Mouse (Mus musculus): ENCODE measurements at regions not wholly inside any gene's neighbourhood (a gene's known extent, or its start where the extent isn't known, plus 50 kb on each side); places are given as distances from the start of the nearest gene placed in this dataset.
A peak's percentile ranks its signal among the peaks of the same experiment; 100 is the strongest.
"Not testable (repeated sequence)": the region's sequence is repeated elsewhere in the genome, so short reads cannot be mapped to it uniquely, and the experiment has no call there.

GRCm38 (mm10) chr13:113486368-113486955 is 131.9 kb downstream of the Snx18 start:
- no peak for DNase-seq
- intact Hi-C loops (cut with DNase I): no loop called here

GRCm38 (mm10) chr13:113485511-113485910 is 132.9 kb downstream of the Snx18 start:
- intact Hi-C loops (cut with DNase I): no loop called here
- DNase-seq: no peak

GRCm38 (mm10) chr13:113484159-113484762 is 134.1 kb downstream of the Snx18 start:
- no peak for DNase-seq
- intact Hi-C loops (cut with DNase I): no loop called here

- intact Hi-C loops (cut with DNase I): no loop called here
- no peak for DNase-seq
These were observed 135.5 kb downstream of the Snx18 start for GRCm38 (mm10) chr13:113482911-113483310.

- no peak for DNase-seq
- intact Hi-C loops (cut with DNase I): no loop called here
These were observed 140.4 kb downstream of the Snx18 start for GRCm38 (mm10) chr13:113477901-113478510.

GRCm38 (mm10) chr13:113470822-113471557 is 147.4 kb downstream of the Snx18 start:
- DNase-seq: no peak
- intact Hi-C loops (cut with DNase I): no loop called here

- DNase-seq: no peak
- intact Hi-C loops (cut with DNase I): no loop called here
These were observed 153.9 kb downstream of the Snx18 start for GRCm38 (mm10) chr13:113464190-113465064.

GRCm38 (mm10) chr13:113463420-113463819 is 154.9 kb downstream of the Snx18 start:
- DNase-seq: no peak
- intact Hi-C loops (cut with DNase I): no loop called here

GRCm38 (mm10) chr13:113454490-113455295 is 161.7 kb downstream of the BC067074 start:
- intact Hi-C loops (cut with DNase I): no loop called here
- no peak for DNase-seq

- no peak for DNase-seq
- intact Hi-C loops (cut with DNase I): no loop called here
These were observed 155.4 kb downstream of the BC067074 start for GRCm38 (mm10) chr13:113448378-113448777.

- intact Hi-C loops (cut with DNase I): no loop called here
- DNase-seq: no peak
These were observed 153.3 kb downstream of the BC067074 start for GRCm38 (mm10) chr13:113446226-113446625.

- intact Hi-C loops (cut with DNase I): loop anchor here (5.0 kb wide), 1 partner anchor 63 kb away; no protein-coding TSS in a partner anchor
- not testable (repeated sequence) for DNase-seq
These were observed 151.5 kb downstream of the BC067074 start for GRCm38 (mm10) chr13:113444481-113444880.

GRCm38 (mm10) chr13:113443078-113443477 is 150.1 kb downstream of the BC067074 start:
- intact Hi-C loops (cut with DNase I): loop anchor here (5.0 kb wide), 1 partner anchor 64 kb away; no protein-coding TSS in a partner anchor
- peak in 1 of 2 experiments; percentile 26 for DNase-seq

GRCm38 (mm10) chr13:113442169-113442568 is 149.2 kb downstream of the BC067074 start:
- intact Hi-C loops (cut with DNase I): loop anchor here (5.0 kb wide), 1 partner anchor 65 kb away; no protein-coding TSS in a partner anchor
- DNase-seq: no peak

- no peak for DNase-seq
- intact Hi-C loops (cut with DNase I): loop anchor here (5.0 kb wide), 1 partner anchor 67 kb away; no protein-coding TSS in a partner anchor
These were observed 147.2 kb downstream of the BC067074 start for GRCm38 (mm10) chr13:113440137-113440536.

- DNase-seq: no peak
- intact Hi-C loops (cut with DNase I): no loop called here
These were observed 146.6 kb downstream of the BC067074 start for GRCm38 (mm10) chr13:113439516-113439915.

GRCm38 (mm10) chr13:113438872-113439271 is 145.9 kb downstream of the BC067074 start:
- DNase-seq: no peak
- intact Hi-C loops (cut with DNase I): no loop called here

- intact Hi-C loops (cut with DNase I): no loop called here
- no peak for DNase-seq
These were observed 143.3 kb downstream of the BC067074 start for GRCm38 (mm10) chr13:113436288-113436687.

- no peak for DNase-seq
- intact Hi-C loops (cut with DNase I): no loop called here
These were observed 142.2 kb downstream of the BC067074 start for GRCm38 (mm10) chr13:113435117-113435516.
